Mouse (Mus musculus) large intestine, adult 2 months (tissue): ENCODE measurements around the gene Nudt3. TPM values are rescaled to one million over a fixed set of nuclear protein-coding genes. Genes with fewer than 3 reads are reported as not detected.

ENCODE experiments used
- DNase-seq: peaks from one replicate; pipeline ENCODE4 v3.0.0-alpha.2; 2012; ENCODE audit warnings: low read depth, low spot score
- WGBS: fragments of 180-500 bp; shearing (Covaris S2); methylation state at CpG from one replicate; pipeline ENCODE4 v1.1.7; 2018; 5-methylcytosine and 5-hydroxymethylcytosine counted together
- polyA plus RNA-seq: library from polyadenylated mRNA; depleted of rRNA; stranded (reverse); fragments of >200 nt; gene quantifications from 2 replicates; pipeline ENCODE4 v1.2.3, GENCODE M21; 2012

The Nudt3 gene
- polyA plus RNA-seq, 1 experiment = 55.9 TPM

- DNase-seq = no peak
- 61% methylated on average over 7 of the region's 7 CpGs for WGBS
Measured at GRCm38 (mm10) chr17:27609576-27609975, 13.7 kb downstream of the Nudt3 start.

- DNase-seq = no peak
- 69% methylated on average over 21 of the region's 21 CpGs for WGBS
Measured at GRCm38 (mm10) chr17:27603522-27604234, 19.6 kb downstream of the Nudt3 start.

- WGBS = 62% methylated on average over 2 of the region's 2 CpGs
- no peak for DNase-seq
Measured at GRCm38 (mm10) chr17:27603036-27603435, 20.3 kb downstream of the Nudt3 start.

GRCm38 (mm10) chr17:27600869-27601268 is 22.4 kb downstream of the Nudt3 start:
- WGBS = 67% methylated on average over 5 of the region's 5 CpGs
- no peak for DNase-seq

GRCm38 (mm10) chr17:27600286-27600685 is 23.0 kb downstream of the Nudt3 start:
- 64% methylated on average over 3 of the region's 3 CpGs for WGBS
- DNase-seq = no peak

GRCm38 (mm10) chr17:27596376-27597190 is 26.7 kb downstream of the Nudt3 start:
- WGBS = 72% methylated on average over 21 of the region's 21 CpGs
- no peak for DNase-seq

- WGBS = 82% methylated on average over 15 of the region's 15 CpGs
Measured at GRCm38 (mm10) chr17:27595659-27596375, 27.5 kb downstream of the Nudt3 start.

GRCm38 (mm10) chr17:27592565-27592910 is 30.8 kb downstream of the Nudt3 start:
- no peak for DNase-seq

More at GRCm38 (mm10) chr17:27595659-27596375, 27.5 kb downstream of the Nudt3 start:
- no peak for DNase-seq

GRCm38 (mm10) chr17:27591826-27592564 is 31.3 kb downstream of the Nudt3 start:
- 67% methylated on average over 12 of the region's 12 CpGs for WGBS
- no peak for DNase-seq

More at GRCm38 (mm10) chr17:27592565-27592910, 30.8 kb downstream of the Nudt3 start:
- WGBS = 94% methylated on average over 7 of the region's 7 CpGs

GRCm38 (mm10) chr17:27588231-27588630 is 35.1 kb downstream of the Nudt3 start:
- WGBS = 74% methylated on average over 8 of the region's 8 CpGs
- no peak for DNase-seq

- DNase-seq = no peak
- WGBS = 79% methylated on average over 12 of the region's 12 CpGs
Measured at GRCm38 (mm10) chr17:27587252-27587651, 36.0 kb downstream of the Nudt3 start.

- DNase-seq = no peak
- 66% methylated on average over 9 of the region's 9 CpGs for WGBS
Measured at GRCm38 (mm10) chr17:27586661-27587060, 36.6 kb downstream of the Nudt3 start.

GRCm38 (mm10) chr17:27583185-27583894 is 40.0 kb downstream of the Nudt3 start:
- WGBS = 84% methylated on average over 13 of the region's 13 CpGs
- no peak for DNase-seq

GRCm38 (mm10) chr17:27580392-27581068 is 42.8 kb downstream of the Nudt3 start:
- no peak for DNase-seq
- 75% methylated on average over 20 of the region's 20 CpGs for WGBS

- WGBS = 91% methylated on average over 8 of the region's 8 CpGs
- DNase-seq = no peak
Measured at GRCm38 (mm10) chr17:27579816-27580215, 43.5 kb downstream of the Nudt3 start.

GRCm38 (mm10) chr17:27578487-27578886 is 44.8 kb downstream of the Nudt3 start:
- no peak for DNase-seq
- 92% methylated on average over 10 of the region's 10 CpGs for WGBS

GRCm38 (mm10) chr17:27577468-27577867 is 45.8 kb downstream of the Nudt3 start:
- 78% methylated on average over 6 of the region's 6 CpGs for WGBS
- no peak for DNase-seq

- WGBS = 64% methylated on average over 7 of the region's 7 CpGs
- no peak for DNase-seq
Measured at GRCm38 (mm10) chr17:27576056-27576455, 47.2 kb downstream of the Nudt3 start.
